In genomic region chrX:36820201-36820600, GRCm38 (mm10) we compare ENCODE assay signal across 8 mouse cellular contexts. TPM values are rescaled to one million over a fixed set of nuclear protein-coding genes. Genes with fewer than 3 reads are reported as not detected.
A peak's percentile ranks its signal among the peaks of the same experiment; 100 is the strongest.
DNase-seq lines count a peak whose midpoint lies in the region; ATAC-seq and TF ChIP-seq lines count a peak whose summit lies in the region.
"Had no signal": no experiment of that assay in that cellular context is flagged by ENCODE, and none has a peak within 500 bp of the region (broad histone marks: within the 10 kb centered on the region; RNA-seq: fewer than 3 reads in every experiment).

No protein-coding gene starts in this region.

- no peak overlapping the region for H3K4me2 ChIP-seq in forebrain, embryonic 13.5 days
- no peak overlapping the region for H3K4me2 ChIP-seq in stomach, postnatal 0 days (replicated peaks; ENCODE audit: low read depth)

- DNase-seq in ovary, postnatal 36 days (ENCODE audit: low spot score) = peak; percentile 23
- DNase-seq in ovary, postnatal 10 days (ENCODE audit: low spot score) = no peak
- DNase-seq in adrenal gland, postnatal 10 days = peak; percentile 57
- peak; percentile 65 for DNase-seq in kidney, postnatal 10 days
- DNase-seq in stomach, postnatal 0 days (ENCODE audit: low spot score) = peak; percentile 58

- H3K27me3 ChIP-seq in forebrain, embryonic 13.5 days = no peaks in the 10 kb centered on the region
- no peaks in the 10 kb centered on the region for H3K27me3 ChIP-seq in stomach, postnatal 0 days (ENCODE audit: control insufficient read depth, insufficient read depth, low read length)

- no peak for TF ChIP-seq EP300 in stomach, postnatal 0 days (optimal IDR thresholded peaks at IDR 0.05)

- TF ChIP-seq CTCF in stomach, postnatal 0 days (IDR thresholded peaks at IDR 0.05; ENCODE audit: low read depth) = peak; percentile 79

- no peak overlapping the region for H3K4me3 ChIP-seq in forebrain, embryonic 13.5 days
- no peak overlapping the region for H3K4me3 ChIP-seq in stomach, postnatal 0 days (ENCODE audit: low read depth, low read length)
- H3K4me3 ChIP-seq: myocyte had no signal

- WGBS in forebrain, embryonic 13.5 days = 8% methylated on average over 4 of the region's 4 CpGs
- WGBS in stomach, postnatal 0 days = 18% methylated on average over 4 of the region's 4 CpGs

- no peaks in the 10 kb centered on the region for H3K36me3 ChIP-seq in forebrain, embryonic 13.5 days (ENCODE audit: poor library complexity, severe bottlenecking)
- H3K36me3 ChIP-seq in stomach, postnatal 0 days (ENCODE audit: control insufficient read depth, insufficient read depth, low read length) = no peaks in the 10 kb centered on the region

- peak; percentile 37; the same call in 1 of the 2 replicates for ATAC-seq in forebrain, embryonic 13.5 days
- peak; percentile 94 for ATAC-seq in megakaryocyte progenitor cell, adult 5-6 weeks (replicated peaks; ENCODE audit: poor library complexity)
- ATAC-seq in stomach, postnatal 0 days (ENCODE audit: low FRiP score, low TSS enrichment) = peak; percentile 42

- no peak overlapping the region for H3K9ac ChIP-seq in forebrain, embryonic 13.5 days
- no peak overlapping the region for H3K9ac ChIP-seq in stomach, postnatal 0 days (ENCODE audit: low read length)

- no peak overlapping the region for H3K27ac ChIP-seq in forebrain, embryonic 13.5 days
- H3K27ac ChIP-seq in stomach, postnatal 0 days (replicated peaks) = no peak overlapping the region

- H3K9me3 ChIP-seq in forebrain, embryonic 13.5 days (replicated peaks) = no peaks in the 10 kb centered on the region
- H3K9me3 ChIP-seq in stomach, postnatal 0 days (ENCODE audit: control insufficient read depth, low read length) = no peaks in the 10 kb centered on the region

- H3K4me1 ChIP-seq in forebrain, embryonic 13.5 days = peaks cover 10% of the 10 kb centered on the region
- H3K4me1 ChIP-seq in stomach, postnatal 0 days (replicated peaks; ENCODE audit: control insufficient read depth, insufficient read depth) = no peaks in the 10 kb centered on the region

RNA-seq across cellular contexts. Expression of gene Slc25a5, which starts 24.8 kb away (rescaled TPM):
- total RNA-seq in adrenal gland, postnatal 10 days (2021) = 100 to 1,000 TPM; 591 to 638 TPM
- 749 and 783 TPM in 2 replicates for polyA plus RNA-seq in forebrain, embryonic 13.5 days (2015; fragmentation: Nextera tagmentation; extraction: Ambion mirVana)
- 1,266 and 1,295 TPM in 2 replicates for total RNA-seq in megakaryocyte progenitor cell, adult 5-6 weeks (2015)
- total RNA-seq in megakaryocyte progenitor cell, adult 5-6 weeks (2017) = 902 and 1,027 TPM in 2 replicates
- polyA plus RNA-seq in stomach, postnatal 0 days (2015; fragmentation: Nextera tagmentation; extraction: Ambion mirVana) = 1,050 and 1,122 TPM in 2 replicates

RNA-seq across cellular contexts. Expression of gene Ube2a, which starts 53.5 kb away (rescaled TPM):
- total RNA-seq in adrenal gland, postnatal 10 days (2021) = 10 to 100 TPM; 60.0 to 66.5 TPM
- 127 and 138 TPM in 2 replicates for polyA plus RNA-seq in forebrain, embryonic 13.5 days (2015; fragmentation: Nextera tagmentation; extraction: Ambion mirVana)
- 76.8 and 92.8 TPM in 2 replicates for total RNA-seq in megakaryocyte progenitor cell, adult 5-6 weeks (2015)
- 23.2 and 26.2 TPM in 2 replicates for total RNA-seq in megakaryocyte progenitor cell, adult 5-6 weeks (2017)
- 128 and 139 TPM in 2 replicates for polyA plus RNA-seq in stomach, postnatal 0 days (2015; fragmentation: Nextera tagmentation; extraction: Ambion mirVana)

RNA-seq across cellular contexts. Expression of gene C330007P06Rik, which starts 53.7 kb away (rescaled TPM):
- total RNA-seq in adrenal gland, postnatal 10 days (2021) = 10 to 100 TPM; 41.0 to 46.1 TPM
- polyA plus RNA-seq in forebrain, embryonic 13.5 days (2015; fragmentation: Nextera tagmentation; extraction: Ambion mirVana) = 26.7 and 29.1 TPM in 2 replicates
- 29.1 and 31.2 TPM in 2 replicates for total RNA-seq in megakaryocyte progenitor cell, adult 5-6 weeks (2015)
- total RNA-seq in megakaryocyte progenitor cell, adult 5-6 weeks (2017) = 63.5 and 75.6 TPM in 2 replicates
- 14.6 and 15.1 TPM in 2 replicates for polyA plus RNA-seq in stomach, postnatal 0 days (2015; fragmentation: Nextera tagmentation; extraction: Ambion mirVana)

Comparison
In these comparisons a context has a peak if more than half of its experiments do, and no peak if none do; other contexts are left out.
1. ATAC-seq: peak in every context shown above with its lines; median percentile 94 in megakaryocyte progenitor cell, adult 5-6 weeks; 42 in stomach, postnatal 0 days; 37 in forebrain, embryonic 13.5 days.